9 mouse cellular contexts compared by ENCODE assay signal in the genomic region with DNA sequence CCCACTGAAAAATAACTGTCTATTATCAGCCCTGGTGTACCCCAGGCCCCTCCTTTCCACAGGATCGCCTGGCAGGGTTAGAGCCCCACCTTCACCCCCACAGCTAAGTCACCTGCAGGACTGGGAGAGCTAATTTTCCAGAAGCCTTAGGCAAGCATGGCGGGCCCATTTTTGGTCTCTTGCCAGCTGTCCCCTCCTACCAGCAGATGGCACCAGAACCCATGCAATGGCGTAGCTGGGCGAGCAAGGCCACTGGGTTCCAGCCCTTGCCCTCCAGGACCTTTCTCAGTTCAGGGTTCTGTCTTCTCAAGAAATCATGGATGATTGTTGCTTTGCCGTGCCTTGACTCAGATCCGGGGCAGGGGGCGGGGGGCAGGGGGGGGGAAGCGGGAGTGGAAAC. TPM values are rescaled to one million over a fixed set of nuclear protein-coding genes. Genes with fewer than 3 reads are reported as not detected.
A peak's percentile ranks its signal among the peaks of the same experiment; 100 is the strongest.
DNase-seq lines count a peak whose midpoint lies in the region; ATAC-seq and TF ChIP-seq lines count a peak whose summit lies in the region.
"Had no signal": no experiment of that assay in that cellular context is flagged by ENCODE, and none has a peak within 500 bp of the region (broad histone marks: within the 10 kb centered on the region; RNA-seq: fewer than 3 reads in every experiment).

No protein-coding gene starts in this region.

- H3K9me3 ChIP-seq in forebrain, embryonic 15.5 days = no peaks in the 10 kb centered on the region
- H3K9me3 ChIP-seq in stomach, postnatal 0 days (ENCODE audit: control insufficient read depth, low read length) = no peaks in the 10 kb centered on the region

- 66% methylated on average over 8 of the region's 8 CpGs for WGBS in forebrain, embryonic 15.5 days
- 64% methylated on average over 8 of the region's 8 CpGs for WGBS in stomach, postnatal 0 days

- H3K27me3 ChIP-seq in forebrain, embryonic 15.5 days = no peaks in the 10 kb centered on the region
- no peaks in the 10 kb centered on the region for H3K27me3 ChIP-seq in stomach, postnatal 0 days (ENCODE audit: control insufficient read depth, insufficient read depth, low read length)

- peak; percentile 69 for DNase-seq in gastrocnemius, adult 18-20 months (ENCODE audit: low spot score)
- no peak for DNase-seq in gastrocnemius, postnatal 25 days
- peak; percentile 75 for DNase-seq in 416B (ENCODE audit: low read depth)
- peak; percentile 73 for DNase-seq in brain, adult 2 months (ENCODE audit: low read depth, low spot score)
- DNase-seq in layer of hippocampus, adult 9-11 months = peak; percentile 39
- DNase-seq in stomach, postnatal 0 days (ENCODE audit: low spot score) = peak; percentile 67

- no peak for TF ChIP-seq EP300 in stomach, postnatal 0 days (optimal IDR thresholded peaks at IDR 0.05)

- H3K4me3 ChIP-seq in forebrain, embryonic 15.5 days = no peak overlapping the region
- H3K4me3 ChIP-seq in stomach, postnatal 0 days (ENCODE audit: low read depth, low read length) = no peak overlapping the region
- H3K4me3 ChIP-seq: myocyte had no signal

- H3K36me3 ChIP-seq in forebrain, embryonic 15.5 days = no peaks in the 10 kb centered on the region
- no peaks in the 10 kb centered on the region for H3K36me3 ChIP-seq in stomach, postnatal 0 days (ENCODE audit: control insufficient read depth, insufficient read depth, low read length)

- no peak overlapping the region for H3K4me2 ChIP-seq in forebrain, embryonic 15.5 days (replicated peaks)
- no peak overlapping the region for H3K4me2 ChIP-seq in stomach, postnatal 0 days (replicated peaks; ENCODE audit: low read depth)

- TF ChIP-seq CTCF in stomach, postnatal 0 days (IDR thresholded peaks at IDR 0.05; ENCODE audit: low read depth) = peak; percentile 72

- no peak overlapping the region for H3K9ac ChIP-seq in forebrain, embryonic 15.5 days (replicated peaks)
- no peak overlapping the region for H3K9ac ChIP-seq in stomach, postnatal 0 days (ENCODE audit: low read length)

- no peak overlapping the region for H3K27ac ChIP-seq in forebrain, embryonic 15.5 days (replicated peaks)
- H3K27ac ChIP-seq in stomach, postnatal 0 days (replicated peaks) = no peak overlapping the region

- H3K4me1 ChIP-seq in forebrain, embryonic 15.5 days = peaks cover 14% of the 10 kb centered on the region; the same call in 1 of the 2 replicates
- no peaks in the 10 kb centered on the region for H3K4me1 ChIP-seq in stomach, postnatal 0 days (replicated peaks; ENCODE audit: control insufficient read depth, insufficient read depth)

- ATAC-seq in forebrain, embryonic 15.5 days (replicated peaks) = peak; percentile 47; the same call in 1 of the 2 replicates
- ATAC-seq in megakaryocyte-erythroid progenitor cell, adult 5-6 weeks (replicated peaks; ENCODE audit: low FRiP score, low TSS enrichment, poor library complexity, severe bottlenecking) = 0 out of 2 replicates have a peak, but pooled peaks have one; percentile 29
- ATAC-seq in stomach, postnatal 0 days (ENCODE audit: low FRiP score, low TSS enrichment) = no peak; the same call in 1 of the 2 replicates

RNA-seq across cellular contexts. Expression of a gene that starts 40.0 kb away (rescaled TPM):
- 1 to 10 TPM; 7.5 to 8.5 TPM for total RNA-seq in gastrocnemius, adult 18-20 months (2021)
- 10 to 100 TPM; 16.5 to 18.6 TPM for total RNA-seq in gastrocnemius, postnatal 25 days (2021)
- 4.1 and 4.3 TPM in 2 replicates for polyA plus RNA-seq in forebrain, embryonic 15.5 days (2015; fragmentation: Nextera tagmentation; extraction: Ambion mirVana)
- total RNA-seq in megakaryocyte-erythroid progenitor cell, adult 5-6 weeks (2014; fragmentation: Nextera tagmentation) = not detected in 2 replicates
- total RNA-seq in megakaryocyte-erythroid progenitor cell, adult 5-6 weeks (2017) = not detected in 2 replicates
- 2.9 and 3.7 TPM in 2 replicates for polyA plus RNA-seq in stomach, postnatal 0 days (2015; fragmentation: Nextera tagmentation; extraction: Ambion mirVana)

Comparison
In these comparisons a context has a peak if more than half of its experiments do, and no peak if none do; other contexts are left out.
1. RNA of a gene that starts 40.0 kb away (total RNA-seq): 16.5 to 18.6 TPM in gastrocnemius, postnatal 25 days and 7.5 to 8.5 TPM in gastrocnemius, adult 18-20 months; not detected in megakaryocyte-erythroid progenitor cell, adult 5-6 weeks; every median in the first group is over 4 times any median in the second.